9 mouse cellular contexts compared by ENCODE assay signal in genomic region chr3:146277456-146277855, GRCm38 (mm10). TPM values are rescaled to one million over a fixed set of nuclear protein-coding genes. Genes with fewer than 3 reads are reported as not detected.
A peak's percentile ranks its signal among the peaks of the same experiment; 100 is the strongest.
DNase-seq lines count a peak whose midpoint lies in the region; ATAC-seq and TF ChIP-seq lines count a peak whose summit lies in the region.
"Had no signal": no experiment of that assay in that cellular context is flagged by ENCODE, and none has a peak within 500 bp of the region (broad histone marks: within the 10 kb centered on the region; RNA-seq: fewer than 3 reads in every experiment).

No protein-coding gene starts in this region.

- H3K4me3 ChIP-seq in intestine, postnatal 0 days (ENCODE audit: low read depth, low read length) = no peak overlapping the region
- H3K4me3 ChIP-seq in intestine, embryonic 15.5 days (replicated peaks) = no peak overlapping the region
- H3K4me3 ChIP-seq in CH12.LX (replicated peaks in 1 of 3; ENCODE audit: low read depth in 2 of 3, low read length in 2 of 3, poor library complexity in 1 of 3) = no peak overlapping the region
- no peak overlapping the region for H3K4me3 ChIP-seq in hindbrain, embryonic 11.5 days (ENCODE audit: low read depth, low read length)
- H3K4me3 ChIP-seq in midbrain, embryonic 14.5 days (replicated peaks; ENCODE audit: low read depth, low read length) = no peak overlapping the region
- H3K4me3 ChIP-seq: limb, embryonic 13.5 days had no signal

- H3K27ac ChIP-seq in intestine, postnatal 0 days (ENCODE audit: low read depth, low read length) = no peak overlapping the region
- H3K27ac ChIP-seq in intestine, embryonic 15.5 days = no peak overlapping the region
- H3K27ac ChIP-seq in CH12.LX (ENCODE audit: insufficient read depth, low read depth) = no peak overlapping the region
- H3K27ac ChIP-seq in hindbrain, embryonic 11.5 days (ENCODE audit: low read depth, low read length) = no peak overlapping the region
- no peak overlapping the region for H3K27ac ChIP-seq in midbrain, embryonic 14.5 days (replicated peaks; ENCODE audit: low read depth, low read length)
- H3K27ac ChIP-seq: limb, embryonic 13.5 days had no signal

- WGBS in intestine, postnatal 0 days = 79% methylated on average over 11 of the region's 11 CpGs
- WGBS in intestine, embryonic 15.5 days = 81% methylated on average over 11 of the region's 11 CpGs
- WGBS in hindbrain, embryonic 11.5 days = 81% methylated on average over 11 of the region's 11 CpGs
- 81% methylated on average over 11 of the region's 11 CpGs for WGBS in midbrain, embryonic 14.5 days

- peak; percentile 92 for DNase-seq in CH12.LX (ENCODE audit: extremely low read depth)
- peak; percentile 75 to 82 for DNase-seq in adrenal gland, postnatal 36 days
- DNase-seq in kidney, postnatal 10 days = peak; percentile 49
- DNase-seq in hindbrain, embryonic 11.5 days (ENCODE audit: low spot score) = no peak
- no peak for DNase-seq in midbrain, embryonic 14.5 days

- H3K4me2 ChIP-seq in intestine, postnatal 0 days (replicated peaks; ENCODE audit: low read depth) = no peak overlapping the region
- no peak overlapping the region for H3K4me2 ChIP-seq in intestine, embryonic 15.5 days (replicated peaks)
- peak overlapping the region; percentile 13; the same call in 1 of the 2 replicates for H3K4me2 ChIP-seq in CH12.LX (ENCODE audit: insufficient read depth, low read depth, poor library complexity, severe bottlenecking)
- no peak overlapping the region for H3K4me2 ChIP-seq in hindbrain, embryonic 11.5 days (replicated peaks; ENCODE audit: low read depth, low read length)
- H3K4me2 ChIP-seq in midbrain, embryonic 14.5 days (ENCODE audit: low read length) = no peak overlapping the region
- H3K4me2 ChIP-seq: limb, embryonic 13.5 days had no signal

- no peaks in the 10 kb centered on the region for H3K79me2 ChIP-seq in CH12.LX (replicated peaks; ENCODE audit: control insufficient read depth, extremely low read depth, insufficient read depth, poor library complexity, severe bottlenecking)

- H3K4me1 ChIP-seq in intestine, postnatal 0 days (replicated peaks; ENCODE audit: control insufficient read depth, insufficient read depth, low read length) = no peaks in the 10 kb centered on the region
- 0 out of 2 replicates have a peak, but pooled peaks cover 2% of the 10 kb centered on the region for H3K4me1 ChIP-seq in intestine, embryonic 15.5 days (replicated peaks)
- H3K4me1 ChIP-seq in CH12.LX (ENCODE audit: control insufficient read depth in 1 of 2, insufficient read depth in 2 of 2) = peaks cover 2 to 21% of the 10 kb centered on the region in 2 experiments; a peak in 2 of 4 replicates
- H3K4me1 ChIP-seq in hindbrain, embryonic 11.5 days (replicated peaks; ENCODE audit: control insufficient read depth, insufficient read depth, low read length) = no peaks in the 10 kb centered on the region
- peaks cover 4% of the 10 kb centered on the region; the same call in 1 of the 2 replicates for H3K4me1 ChIP-seq in midbrain, embryonic 14.5 days (ENCODE audit: control insufficient read depth, insufficient read depth, low read length)

- TF ChIP-seq CTCF in intestine, postnatal 0 days (IDR thresholded peaks at IDR 0.05; ENCODE audit: low read depth) = peak; percentile 72
- TF ChIP-seq CTCF in CH12.LX (conservative IDR thresholded peaks at IDR 0.05 in 1 of 2, IDR thresholded peaks at IDR 0.05 in 1 of 2; ENCODE audit: low read depth in 2 of 2, low read length in 2 of 2) = peak; percentile 74 to 97

- peak; percentile 89 for TF ChIP-seq RAD21 in CH12.LX (IDR thresholded peaks at IDR 0.05; ENCODE audit: low read depth, low read length)

- ATAC-seq in intestine, postnatal 0 days = no peak
- ATAC-seq in intestine, embryonic 15.5 days = no peak
- ATAC-seq in megakaryocyte, adult 5-6 weeks (ENCODE audit: poor library complexity, severe bottlenecking) = peak; percentile 50
- no peak for ATAC-seq in hindbrain, embryonic 11.5 days (ENCODE audit: low FRiP score)
- ATAC-seq in midbrain, embryonic 14.5 days (ENCODE audit: low FRiP score, low TSS enrichment) = no peak

- no peaks in the 10 kb centered on the region for H3K36me3 ChIP-seq in intestine, postnatal 0 days (ENCODE audit: control insufficient read depth, insufficient read depth)
- H3K36me3 ChIP-seq in intestine, embryonic 15.5 days = no peaks in the 10 kb centered on the region
- no peaks in the 10 kb centered on the region for H3K36me3 ChIP-seq in CH12.LX (replicated peaks in 1 of 2; ENCODE audit: control insufficient read depth in 1 of 2, insufficient read depth in 1 of 2, low read length in 1 of 2)
- no peaks in the 10 kb centered on the region for H3K36me3 ChIP-seq in hindbrain, embryonic 11.5 days (ENCODE audit: control insufficient read depth, insufficient read depth, low read length)
- H3K36me3 ChIP-seq in midbrain, embryonic 14.5 days (ENCODE audit: control insufficient read depth, insufficient read depth, low read length) = no peaks in the 10 kb centered on the region
- H3K36me3 ChIP-seq: limb, embryonic 13.5 days had no signal

- TF ChIP-seq POLR2A in CH12.LX (IDR thresholded peaks at IDR 0.05; ENCODE audit: low read depth, low read length) = no peak

- in situ Hi-C loops in CH12.LX (cut with MboI; ENCODE audit: low pct_ligation_motif_present, low pct_unique_long_range_greater_than_20kb, low sequenced_read_pairs) = loop anchor here (5.0 kb wide), 1 partner anchor 95 kb away; no protein-coding TSS in a partner anchor

- no peak overlapping the region for H3K9ac ChIP-seq in intestine, postnatal 0 days (ENCODE audit: low read depth, low read length)
- no peak overlapping the region for H3K9ac ChIP-seq in intestine, embryonic 15.5 days
- no peak overlapping the region for H3K9ac ChIP-seq in CH12.LX (ENCODE audit: insufficient read depth, low read depth)
- H3K9ac ChIP-seq in hindbrain, embryonic 11.5 days (ENCODE audit: low read depth, low read length) = no peak overlapping the region
- no peak overlapping the region for H3K9ac ChIP-seq in midbrain, embryonic 14.5 days (replicated peaks; ENCODE audit: low read length)
- H3K9ac ChIP-seq: limb, embryonic 13.5 days had no signal

- no peak for TF ChIP-seq EP300 in CH12.LX (IDR thresholded peaks at IDR 0.05; ENCODE audit: low read length)

- no peaks in the 10 kb centered on the region for H3K27me3 ChIP-seq in intestine, postnatal 0 days (replicated peaks; ENCODE audit: control insufficient read depth, insufficient read depth, low read length)
- H3K27me3 ChIP-seq in intestine, embryonic 15.5 days (replicated peaks) = no peaks in the 10 kb centered on the region
- no peaks in the 10 kb centered on the region for H3K27me3 ChIP-seq in CH12.LX (replicated peaks)
- H3K27me3 ChIP-seq in hindbrain, embryonic 11.5 days (ENCODE audit: control insufficient read depth, insufficient read depth, low read length) = no peaks in the 10 kb centered on the region
- H3K27me3 ChIP-seq in midbrain, embryonic 14.5 days (ENCODE audit: control insufficient read depth, insufficient read depth, low read length) = no peaks in the 10 kb centered on the region
- H3K27me3 ChIP-seq: limb, embryonic 13.5 days had no signal

- H3K9me3 ChIP-seq in intestine, postnatal 0 days (ENCODE audit: control insufficient read depth) = no peaks in the 10 kb centered on the region
- H3K9me3 ChIP-seq in intestine, embryonic 15.5 days = no peaks in the 10 kb centered on the region
- no peaks in the 10 kb centered on the region for H3K9me3 ChIP-seq in CH12.LX (replicated peaks; ENCODE audit: low read length)
- no peaks in the 10 kb centered on the region for H3K9me3 ChIP-seq in hindbrain, embryonic 11.5 days (ENCODE audit: control insufficient read depth, low read length)
- no peaks in the 10 kb centered on the region for H3K9me3 ChIP-seq in midbrain, embryonic 14.5 days (ENCODE audit: control insufficient read depth, low read length)
- H3K9me3 ChIP-seq: limb, embryonic 13.5 days had no signal

- dilution Hi-C loops in CH12.LX (cut with MboI; ENCODE audit: extremely low pct_ligation_motif_present, extremely low pct_unique_long_range_greater_than_20kb, low sequenced_read_pairs) = loop anchor here (25.0 kb wide), 1 partner anchor 90 kb away; no protein-coding TSS in a partner anchor

TF ChIP-seq in CH12.LX, 34 proteins besides CTCF, POLR2A, EP300 and RAD21 (continues in another document):
- TF ChIP-seq MEF2A (IDR thresholded peaks at IDR 0.05; ENCODE audit: borderline replicate concordance, low read depth, low read length) (no peak), MAX (IDR thresholded peaks at IDR 0.05; ENCODE audit: low read length) (peak; percentile 90), USF2 (conservative IDR thresholded peaks at IDR 0.05; ENCODE audit: low read depth, low read length) (peak; percentile 91), TBP (conservative IDR thresholded peaks at IDR 0.05; ENCODE audit: low read depth, low read length) (no peak), GABPA (IDR thresholded peaks at IDR 0.05; ENCODE audit: insufficient replicate concordance, low read depth, low read length) (no peak), ZKSCAN1 (IDR thresholded peaks at IDR 0.05; ENCODE audit: borderline replicate concordance, low read depth, low read length) (no peak), HCFC1 (IDR thresholded peaks at IDR 0.05; ENCODE audit: low read depth, low read length) (no peak), ZC3H11A (IDR thresholded peaks at IDR 0.05; ENCODE audit: low read depth, low read length) (peak; percentile 54; the same call in 1 of the 2 replicates), SMC3 (IDR thresholded peaks at IDR 0.05; ENCODE audit: low read depth, low read length) (peak; percentile 98), ZNF384 (IDR thresholded peaks at IDR 0.05; ENCODE audit: low read depth, low read length) (0 out of 2 replicates have a peak, but pooled peaks have one; percentile 7), USF1 (IDR thresholded peaks at IDR 0.05; ENCODE audit: low read depth, low read length) (peak; percentile 92), BHLHE40 (IDR thresholded peaks at IDR 0.05; ENCODE audit: low read depth, low read length) (0 out of 2 replicates have a peak, but pooled peaks have one; percentile 12), MAFK (IDR thresholded peaks at IDR 0.05; ENCODE audit: insufficient replicate concordance, low read length) (no peak), SIN3A (IDR thresholded peaks at IDR 0.05; ENCODE audit: low read length) (no peak)

RNA-seq across cellular contexts. Expression of gene Lpar3, which starts 56.7 kb away (rescaled TPM):
- 10.7 TPM in 2 replicates for polyA plus RNA-seq in intestine, postnatal 0 days (2015; fragmentation: Nextera tagmentation; extraction: Ambion mirVana)
- 1.8 and 1.9 TPM in 2 replicates for polyA plus RNA-seq in intestine, embryonic 15.5 days (2015; fragmentation: Nextera tagmentation; extraction: Ambion mirVana)
- total RNA-seq in CH12.LX (2012; rRNA removed) = not detected in 2 replicates
- total RNA-seq in CH12.LX (2014; rRNA removed) = not detected in 2 replicates
- polyA plus RNA-seq in CH12.LX (2012; ENCODE audit: insufficient read length, low read depth) = not detected in 2 replicates
- total RNA-seq in adrenal gland, postnatal 36 days (2021) = under 1 TPM; 0.30 to 0.33 TPM
- 0.14 TPM in 1 of 2 replicates, not detected in the other for total RNA-seq in megakaryocyte, adult 5-6 weeks (2015)
- not detected in 2 replicates for total RNA-seq in megakaryocyte, adult 5-6 weeks (2017)
- polyA plus RNA-seq in hindbrain, embryonic 11.5 days (2014; fragmentation: Nextera tagmentation; extraction: Ambion mirVana) = 1.4 and 1.5 TPM in 2 replicates
- 0.58 TPM in 1 of 2 replicates, not detected in the other for polyA plus RNA-seq in midbrain, embryonic 14.5 days (2014; fragmentation: Nextera tagmentation; extraction: Ambion mirVana)

Comparison
In these comparisons a context has a peak if more than half of its experiments do, and no peak if none do; other contexts are left out.
1. DNase-seq: peak in CH12.LX (single experiment), adrenal gland, postnatal 36 days (2 of 2) and kidney, postnatal 10 days (single experiment); none in hindbrain, embryonic 11.5 days (single experiment) and midbrain, embryonic 14.5 days (single experiment).